In the genomic region with DNA sequence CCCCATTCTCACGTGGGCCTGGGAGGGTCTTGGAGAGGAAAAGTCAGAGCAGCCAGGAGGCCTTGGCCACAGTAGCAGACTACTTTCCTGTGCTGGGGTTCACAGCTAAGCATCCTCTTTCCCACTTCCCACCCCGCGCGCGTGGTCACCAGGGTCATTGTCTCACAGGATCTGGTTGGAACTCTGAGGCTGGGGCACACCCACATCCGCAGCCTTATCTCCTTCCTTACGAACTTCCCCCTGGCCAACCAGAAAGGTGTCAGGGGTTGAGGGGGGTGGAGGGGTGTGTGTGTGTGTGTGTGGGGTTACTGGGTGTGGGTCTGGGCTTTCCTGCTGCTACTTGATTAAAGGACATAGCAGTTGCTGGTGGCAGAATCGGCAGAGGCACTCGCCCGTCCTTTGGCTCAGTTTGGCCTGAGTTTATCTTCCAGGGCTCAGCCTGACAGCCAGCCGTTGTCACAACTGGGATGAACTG, we compare ENCODE assay signal across 8 mouse cellular contexts. TPM values are rescaled to one million over a fixed set of nuclear protein-coding genes. Genes with fewer than 3 reads are reported as not detected.
DNase-seq lines count a peak whose midpoint lies in the region; ATAC-seq lines count a peak whose summit lies in the region.

No protein-coding gene starts in this region.

- 27% methylated on average over 11 of the region's 11 CpGs for WGBS in heart, embryonic 12.5 days
- WGBS in neural tube, embryonic 14.5 days: 81% methylated on average over 11 of the region's 11 CpGs

- peaks cover 78% of the 10 kb centered on the region for H3K27me3 ChIP-seq in heart, embryonic 12.5 days (replicated peaks)
- no peaks in the 10 kb centered on the region for H3K27me3 ChIP-seq in neural tube, embryonic 14.5 days (ENCODE audit: control insufficient read depth, insufficient read depth, low read length)

- no peak for ATAC-seq in cerebellum, adult (ENCODE audit: insufficient number of reproducible peaks, low FRiP score, low TSS enrichment)
- ATAC-seq in heart, embryonic 12.5 days (ENCODE audit: insufficient number of reproducible peaks, low FRiP score): peak; percentile 82
- no peak for ATAC-seq in neural tube, embryonic 14.5 days (ENCODE audit: low read depth)

- H3K4me1 ChIP-seq in heart, embryonic 12.5 days (replicated peaks): peaks cover 19% of the 10 kb centered on the region
- H3K4me1 ChIP-seq in neural tube, embryonic 14.5 days (ENCODE audit: control insufficient read depth, insufficient read depth, low read length): peaks cover 3% of the 10 kb centered on the region; the same call in 1 of the 2 replicates

- H3K4me2 ChIP-seq in heart, embryonic 12.5 days: no peak overlapping the region
- H3K4me2 ChIP-seq in neural tube, embryonic 14.5 days (ENCODE audit: low read depth, low read length): no peak overlapping the region

- H3K4me3 ChIP-seq in heart, embryonic 12.5 days: no peak overlapping the region
- no peak overlapping the region for H3K4me3 ChIP-seq in neural tube, embryonic 14.5 days (ENCODE audit: low read depth, low read length)

- intact Hi-C loops in left cerebral cortex, postnatal 36 days (cut with DNase I): no loop called here

- H3K9me3 ChIP-seq in heart, embryonic 12.5 days (replicated peaks): no peaks in the 10 kb centered on the region
- H3K9me3 ChIP-seq in neural tube, embryonic 14.5 days (ENCODE audit: control insufficient read depth, low read length): no peaks in the 10 kb centered on the region

- H3K27ac ChIP-seq in heart, embryonic 12.5 days (ENCODE audit: poor library complexity, severe bottlenecking): peak overlapping the region; percentile 63; the same call in 1 of the 2 replicates
- 0 out of 2 replicates have a peak overlapping the region, but pooled peaks have one; percentile 22 for H3K27ac ChIP-seq in neural tube, embryonic 14.5 days (ENCODE audit: low read depth, low read length)

- H3K9ac ChIP-seq in heart, embryonic 12.5 days: no peak overlapping the region
- H3K9ac ChIP-seq in neural tube, embryonic 14.5 days (replicated peaks; ENCODE audit: low read depth, low read length): no peak overlapping the region

- no peaks in the 10 kb centered on the region for H3K36me3 ChIP-seq in heart, embryonic 12.5 days
- no peaks in the 10 kb centered on the region for H3K36me3 ChIP-seq in neural tube, embryonic 14.5 days (ENCODE audit: control insufficient read depth, insufficient read depth, low read length)

- peak; percentile 26 to 49 for DNase-seq in cerebellum, postnatal 10 days
- peak; percentile 82 for DNase-seq in liver
- no peak for DNase-seq in retina, embryonic 14.5 days (ENCODE audit: low spot score)
- no peak for DNase-seq in left cerebral cortex, postnatal 36 days (ENCODE audit: low spot score in 2 of 2)
- DNase-seq in cerebellum, postnatal 4 days (ENCODE audit: low spot score in 2 of 2): no peak

RNA-seq across cellular contexts. Expression of gene Cbfa2t3, which starts 13.0 kb away (rescaled TPM):
- polyA plus RNA-seq in heart, embryonic 12.5 days (2016; fragmentation: Nextera tagmentation; extraction: Ambion mirVana): 6.2 TPM in 2 replicates
- 23.5 and 23.9 TPM in 2 replicates for polyA plus RNA-seq in neural tube, embryonic 14.5 days (2014; fragmentation: Nextera tagmentation; extraction: Ambion mirVana)
- total RNA-seq in left cerebral cortex, postnatal 36 days (2021): 10 to 100 TPM; 26.2 to 37.5 TPM

Comparison
In these comparisons a context has a peak if more than half of its experiments do, and no peak if none do; other contexts are left out.
1. DNase-seq: peak in cerebellum, postnatal 10 days (2 of 2) and liver (single experiment); none in retina, embryonic 14.5 days (single experiment), left cerebral cortex, postnatal 36 days (0 of 2) and cerebellum, postnatal 4 days (0 of 2).